8 mouse cellular contexts compared by ENCODE assay signal in the genomic region with DNA sequence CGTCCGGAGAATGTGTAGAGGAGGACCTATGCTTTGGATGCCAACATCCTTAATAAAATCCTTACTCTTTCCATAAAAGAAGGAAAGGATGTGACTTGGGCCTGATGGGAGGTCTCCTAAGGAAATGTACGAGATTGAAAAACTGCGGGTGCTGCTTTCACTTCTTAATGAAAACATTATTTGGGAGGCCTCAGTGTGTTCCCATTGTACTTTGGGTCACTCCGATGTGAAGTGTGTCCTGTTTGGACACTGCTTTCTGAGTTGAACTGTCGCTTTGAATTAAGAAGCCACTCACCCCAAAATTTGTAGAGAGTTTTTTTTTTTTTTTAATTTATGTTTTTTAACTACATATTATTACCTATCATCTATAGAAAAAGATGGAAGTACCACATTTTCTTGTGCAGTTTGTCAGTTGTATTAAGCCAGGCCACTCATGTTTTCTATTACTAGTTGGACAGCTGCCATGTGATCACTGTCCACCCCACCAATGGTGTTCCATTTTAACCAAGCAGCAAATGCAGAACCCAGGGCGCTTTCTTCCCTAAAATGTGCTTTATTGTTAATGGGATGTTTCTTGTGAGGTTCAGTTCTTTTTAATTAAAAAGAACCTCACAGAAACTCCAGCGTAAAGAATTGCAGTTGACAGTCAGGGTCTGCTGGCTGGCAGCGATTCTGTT. TPM values are rescaled to one million over a fixed set of nuclear protein-coding genes. Genes with fewer than 3 reads are reported as not detected.
DNase-seq lines count a peak whose midpoint lies in the region; ATAC-seq lines count a peak whose summit lies in the region.

No protein-coding gene starts in this region.

- H3K4me1 ChIP-seq in heart, embryonic 13.5 days, result peaks cover 10% of the 10 kb centered on the region; the same call in 1 of the 2 replicates
- H3K4me1 ChIP-seq in liver, embryonic 13.5 days (replicated peaks), result peaks cover 6% of the 10 kb centered on the region; the same call in 1 of the 2 replicates
- H3K4me1 ChIP-seq in stomach, embryonic 16.5 days (ENCODE audit: control insufficient read depth, insufficient read depth, low read length), result peaks cover 3% of the 10 kb centered on the region; the same call in 1 of the 2 replicates

- H3K9me3 ChIP-seq in heart, embryonic 13.5 days, result no peaks in the 10 kb centered on the region
- no peaks in the 10 kb centered on the region for H3K9me3 ChIP-seq in liver, embryonic 13.5 days (replicated peaks)
- H3K9me3 ChIP-seq in stomach, embryonic 16.5 days (replicated peaks; ENCODE audit: control insufficient read depth, low read length), result no peaks in the 10 kb centered on the region

- 0 out of 2 replicates have a peak, but pooled peaks cover 3% of the 10 kb centered on the region for H3K36me3 ChIP-seq in heart, embryonic 13.5 days
- H3K36me3 ChIP-seq in liver, embryonic 13.5 days, result no peaks in the 10 kb centered on the region
- no peaks in the 10 kb centered on the region for H3K36me3 ChIP-seq in stomach, embryonic 16.5 days (ENCODE audit: control insufficient read depth, insufficient read depth, low read length)

- peak overlapping the region; percentile 66 for H3K4me3 ChIP-seq in heart, embryonic 13.5 days
- peak overlapping the region; percentile 67 for H3K4me3 ChIP-seq in liver, embryonic 13.5 days (replicated peaks)
- H3K4me3 ChIP-seq in stomach, embryonic 16.5 days (replicated peaks; ENCODE audit: low read length), result peak overlapping the region; percentile 65

- no peaks in the 10 kb centered on the region for H3K27me3 ChIP-seq in heart, embryonic 13.5 days (replicated peaks)
- H3K27me3 ChIP-seq in liver, embryonic 13.5 days, result no peaks in the 10 kb centered on the region
- H3K27me3 ChIP-seq in stomach, embryonic 16.5 days (ENCODE audit: control insufficient read depth, insufficient read depth, low read length), result no peaks in the 10 kb centered on the region

- H3K4me2 ChIP-seq in heart, embryonic 13.5 days, result peak overlapping the region; percentile 75
- peak overlapping the region; percentile 81 for H3K4me2 ChIP-seq in liver, embryonic 13.5 days
- peak overlapping the region; percentile 59 for H3K4me2 ChIP-seq in stomach, embryonic 16.5 days (ENCODE audit: low read depth, low read length)

- WGBS in heart, embryonic 13.5 days, result 27% methylated on average over 9 of the region's 9 CpGs
- 32% methylated on average over 9 of the region's 9 CpGs for WGBS in liver, embryonic 13.5 days (ENCODE audit: insufficient replicate concordance)
- WGBS in stomach, embryonic 16.5 days, result 29% methylated on average over 9 of the region's 9 CpGs

- no peak for ATAC-seq in heart, embryonic 13.5 days (ENCODE audit: extremely low read depth, insufficient number of reproducible peaks, low FRiP score, low TSS enrichment)
- ATAC-seq in liver, embryonic 13.5 days (ENCODE audit: low read depth), result no peak
- no peak for ATAC-seq in stomach, embryonic 16.5 days (ENCODE audit: insufficient read depth, low FRiP score)

- DNase-seq in heart, adult 8-10 months (ENCODE audit: low spot score), result peak; percentile 33
- DNase-seq in heart, postnatal 25 days (ENCODE audit: low spot score), result no peak
- DNase-seq in Muller cell, postnatal 12 days (ENCODE audit: inconsistent ontology term), result peak; percentile 46
- no peak for DNase-seq in liver, embryonic 13.5 days
- no peak for DNase-seq in frontal cortex, postnatal 14 days (ENCODE audit: low spot score in 2 of 2)
- DNase-seq in gastrocnemius, postnatal 4 days (ENCODE audit: low spot score in 2 of 2), result no peak

- peak overlapping the region; percentile 84 for H3K9ac ChIP-seq in heart, embryonic 13.5 days
- H3K9ac ChIP-seq in liver, embryonic 13.5 days, result peak overlapping the region; percentile 70
- H3K9ac ChIP-seq in stomach, embryonic 16.5 days (ENCODE audit: low read length), result peak overlapping the region; percentile 75

- intact Hi-C loops in heart, postnatal 25 days (cut with DNase I), result no loop called here

- peak overlapping the region; percentile 75 for H3K27ac ChIP-seq in heart, embryonic 13.5 days (replicated peaks)
- 0 out of 2 replicates have a peak overlapping the region, but pooled peaks have one; percentile 23 for H3K27ac ChIP-seq in liver, embryonic 13.5 days
- H3K27ac ChIP-seq in stomach, embryonic 16.5 days (ENCODE audit: low read length), result peak overlapping the region; percentile 67

RNA-seq across cellular contexts. Expression of gene Brdt, which starts 29.2 kb away (rescaled TPM):
- total RNA-seq in heart, adult 8-10 months (2022), result under 1 TPM; 0.11 to 0.52 (median 0.41) TPM
- under 1 TPM; 0.26 to 0.56 TPM for total RNA-seq in heart, postnatal 25 days (2021)
- 0.59 and 0.64 TPM in 2 replicates for polyA plus RNA-seq in heart, embryonic 13.5 days (2015; fragmentation: Nextera tagmentation; extraction: Ambion mirVana)
- 0.18 and 0.19 TPM in 2 replicates for polyA plus RNA-seq in liver, embryonic 13.5 days (2015; fragmentation: Nextera tagmentation; extraction: Ambion mirVana)
- polyA plus RNA-seq in stomach, embryonic 16.5 days (2015; fragmentation: Nextera tagmentation; extraction: Ambion mirVana), result 2.2 and 2.4 TPM in 2 replicates
- 1 to 10 TPM; 5.2 TPM for total RNA-seq in gastrocnemius, postnatal 4 days (2021)

RNA-seq across cellular contexts. Expression of gene Ephx4, which starts 42.3 kb away (rescaled TPM):
- under 1 TPM in 2 of 4 experiments, not detected in 2; 0.49 to 0.79 TPM for total RNA-seq in heart, adult 8-10 months (2022)
- under 1 TPM in 1 of 2 experiments, not detected in 1; 0.26 TPM for total RNA-seq in heart, postnatal 25 days (2021)
- polyA plus RNA-seq in heart, embryonic 13.5 days (2015; fragmentation: Nextera tagmentation; extraction: Ambion mirVana), result 0.41 and 0.68 TPM in 2 replicates
- polyA plus RNA-seq in liver, embryonic 13.5 days (2015; fragmentation: Nextera tagmentation; extraction: Ambion mirVana), result 0.17 TPM in 1 of 2 replicates, not detected in the other
- polyA plus RNA-seq in stomach, embryonic 16.5 days (2015; fragmentation: Nextera tagmentation; extraction: Ambion mirVana), result 1.4 and 1.8 TPM in 2 replicates
- 1 to 10 TPM; 3.5 to 4.2 TPM for total RNA-seq in gastrocnemius, postnatal 4 days (2021)

Comparison
In these comparisons a context has a peak if more than half of its experiments do, and no peak if none do; other contexts are left out.
1. DNase-seq: peak in heart, adult 8-10 months (single experiment) and Muller cell, postnatal 12 days (single experiment); none in heart, postnatal 25 days (single experiment), liver, embryonic 13.5 days (single experiment), frontal cortex, postnatal 14 days (0 of 2) and gastrocnemius, postnatal 4 days (0 of 2).
2. H3K27ac ChIP-seq: peak in every context shown above with its lines; median percentile 75 in heart, embryonic 13.5 days; 67 in stomach, embryonic 16.5 days; 23 in liver, embryonic 13.5 days.
3. Peak in every context shown above with its lines, with median percentiles within 50 percentile points of each other: H3K4me2 ChIP-seq, H3K4me3 ChIP-seq and H3K9ac ChIP-seq.